Mouse (Mus musculus) myocyte (in vitro differentiated cells): Measurements from ENCODE around the gene Timp2. TPM values are rescaled to one million over a fixed set of nuclear protein-coding genes. Genes with fewer than 3 reads are reported as not detected.

Source experiments
- H3K27me3 ChIP-seq: one replicate; pipeline ENCODE4 v1.6.1; 2011; ENCODE audit not compliant: control insufficient read depth, insufficient read depth, insufficient read length
- H3K36me3 ChIP-seq: one replicate; pipeline ENCODE4 v1.6.1; 2011; ENCODE audit not compliant: control insufficient read depth, insufficient read depth
- H3K4me2 ChIP-seq: one replicate; pipeline ENCODE4 v1.6.1; 2011; ENCODE audit warnings: low read depth, control low read depth
- H3K4me3 ChIP-seq: one replicate; pipeline ENCODE4 v1.5.1; 2011; ENCODE audit warnings: mild to moderate bottlenecking, control low read depth, moderate library complexity
- H3K79me2 ChIP-seq: one replicate; pipeline ENCODE4 v1.6.1; 2011; ENCODE audit not compliant: control insufficient read depth, insufficient read depth
- H3ac ChIP-seq: one replicate; pipeline ENCODE4 v1.6.1; 2011; ENCODE audit not compliant: control insufficient read depth, insufficient read length
- CEBPB ChIP-seq: IDR thresholded peaks from 2 replicates; pipeline ENCODE4 v1.6.1; 2011; ENCODE audit warnings: mild to moderate bottlenecking, moderate library complexity; ENCODE audit not compliant: poor library complexity, insufficient read depth, severe bottlenecking
- E2F4 ChIP-seq: IDR thresholded peaks from one replicate; pipeline ENCODE4 v1.6.1; 2011; ENCODE audit warnings: mild to moderate bottlenecking, control low read depth, moderate library complexity; ENCODE audit not compliant: insufficient read depth
- MAX ChIP-seq: IDR thresholded peaks from one replicate; pipeline ENCODE4 v1.6.1; 2011; ENCODE audit warnings: low read depth, mild to moderate bottlenecking, control low read depth
- MYOD1 ChIP-seq, 3 experiments: IDR thresholded peaks; one replicate each; pipeline ENCODE4 v1.6.1; 2011; ENCODE audit warnings: control low read depth in 2 of 3, low read depth in 2 of 3, mild to moderate bottlenecking in 2 of 3, moderate library complexity in 1 of 3; ENCODE audit not compliant: insufficient read length in 2 of 3, control insufficient read depth in 1 of 3
- MYOG ChIP-seq, 3 experiments: IDR thresholded peaks; one replicate each; pipeline ENCODE4 v1.6.1; 2011; ENCODE audit warnings: control low read depth in 2 of 3, low read depth in 2 of 3, mild to moderate bottlenecking in 2 of 3; ENCODE audit not compliant: insufficient read length in 2 of 3, control insufficient read depth in 1 of 3, insufficient read depth in 1 of 3
- POLR2A ChIP-seq: IDR thresholded peaks from one replicate; pipeline ENCODE4 v1.6.1; 2011; ENCODE audit warnings: low read depth, mild to moderate bottlenecking, control low read depth, moderate library complexity; ENCODE audit not compliant: insufficient read length
- POLR2AphosphoS2 ChIP-seq: IDR thresholded peaks from one replicate; pipeline ENCODE4 v1.6.1; 2011; ENCODE audit warnings: low read depth, control low read depth; ENCODE audit not compliant: insufficient read length
- REST ChIP-seq: IDR thresholded peaks from one replicate; pipeline ENCODE4 v1.6.1; 2011; ENCODE audit warnings: mild to moderate bottlenecking, control low read depth, moderate library complexity; ENCODE audit not compliant: insufficient read depth, insufficient read length
- SRF ChIP-seq: IDR thresholded peaks from one replicate; pipeline ENCODE4 v1.6.1; 2011; ENCODE audit warnings: low read depth; ENCODE audit not compliant: control insufficient read depth, insufficient read length
- TCF12 ChIP-seq: IDR thresholded peaks from one replicate; pipeline ENCODE4 v1.6.1; 2011; ENCODE audit warnings: mild to moderate bottlenecking, control low read depth; ENCODE audit not compliant: poor library complexity, insufficient read depth, severe bottlenecking
- TCF3 ChIP-seq: IDR thresholded peaks from one replicate; pipeline ENCODE4 v1.6.1; 2011; ENCODE audit warnings: low read depth, control low read depth; ENCODE audit not compliant: insufficient read length
- USF1 ChIP-seq: IDR thresholded peaks from one replicate; pipeline ENCODE4 v1.6.1; 2011; ENCODE audit warnings: low read depth, mild to moderate bottlenecking, control low read depth, moderate library complexity
- polyA plus RNA-seq: library from polyadenylated mRNA; unstranded; fragments of >200 nt; fragmentation: generic; extraction: Trizol; gene quantifications from one replicate; pipeline ENCODE4 v1.2.1, GENCODE M21; 2012; ENCODE audit warnings: missing spikeins

Gene Timp2
- polyA plus RNA-seq, 1 experiment, result 321 TPM

GRCm38 (mm10) chr11:118371876-118372275 lies 16.3 kb upstream of the Timp2 start:
- H3K4me2 ChIP-seq, result no peak overlapping the region
- H3K79me2 ChIP-seq, result no peaks in the 10 kb centered on the region
- no peak overlapping the region for H3ac ChIP-seq
- H3K4me3 ChIP-seq, result no peak overlapping the region
- H3K36me3 ChIP-seq, result no peaks in the 10 kb centered on the region
- TF ChIP-seq MAX (no peak), SRF (no peak), MYOD1 (IDR thresholded peaks at IDR 0.05; ENCODE audit: control insufficient read depth in 1 of 3, insufficient read length in 2 of 3, low read depth in 2 of 3) (no peak), CEBPB (no peak), POLR2A (no peak), TCF12 (no peak), USF1 (no peak), TCF3 (no peak), REST (no peak), POLR2AphosphoS2 (no peak), MYOG (IDR thresholded peaks at IDR 0.05; ENCODE audit: control insufficient read depth in 1 of 3, insufficient read depth in 1 of 3, insufficient read length in 2 of 3, low read depth in 2 of 3) (no peak), E2F4 (no peak)
- H3K27me3 ChIP-seq, result no peaks in the 10 kb centered on the region

DNA sequence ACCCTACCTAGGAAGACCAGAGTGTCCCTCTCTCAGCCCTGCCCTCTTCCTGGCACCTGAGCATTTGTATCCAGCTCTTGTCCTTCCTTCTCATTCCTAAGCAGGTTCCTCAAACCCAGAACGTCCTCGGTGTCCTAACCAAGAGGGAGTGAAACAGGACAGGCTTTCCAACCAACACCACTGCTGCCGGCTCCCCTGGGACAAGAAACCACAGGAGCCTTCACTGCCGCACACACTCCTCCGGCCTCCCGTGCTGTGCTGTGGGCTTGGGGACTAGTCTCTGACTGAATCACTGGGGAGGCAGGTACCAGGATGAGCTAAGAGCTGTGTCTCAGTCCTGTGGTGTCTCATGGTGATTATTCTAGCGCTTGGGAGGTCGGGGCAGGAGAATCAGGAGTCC lies 14.1 kb upstream of the Timp2 start:
- H3K79me2 ChIP-seq, result no peaks in the 10 kb centered on the region
- no peaks in the 10 kb centered on the region for H3K27me3 ChIP-seq
- no peaks in the 10 kb centered on the region for H3K36me3 ChIP-seq
- H3K4me3 ChIP-seq, result no peak overlapping the region
- no peak for TF ChIP-seq MYOG (IDR thresholded peaks at IDR 0.05; ENCODE audit: control insufficient read depth in 1 of 3, insufficient read depth in 1 of 3, insufficient read length in 2 of 3, low read depth in 2 of 3)
- no peak for TF ChIP-seq POLR2AphosphoS2
- no peak for TF ChIP-seq REST
- no peak for TF ChIP-seq TCF3
- TF ChIP-seq TCF12, result no peak
- TF ChIP-seq SRF, result no peak
- TF ChIP-seq USF1, result no peak
- H3ac ChIP-seq, result no peak overlapping the region
- H3K4me2 ChIP-seq, result peak overlapping the region; percentile 3

GRCm38 (mm10) chr11:118369251-118369650 lies 13.7 kb upstream of the Timp2 start:
- Histone ChIP-seq H3K36me3 (no peaks in the 10 kb centered on the region), H3K79me2 (no peaks in the 10 kb centered on the region), H3K4me2 (peak overlapping the region; percentile 3), H3K4me3 (no peak overlapping the region), H3K27me3 (no peaks in the 10 kb centered on the region), H3ac (no peak overlapping the region)
- TF ChIP-seq MAX (no peak), MYOD1 (IDR thresholded peaks at IDR 0.05; ENCODE audit: control insufficient read depth in 1 of 3, insufficient read length in 2 of 3, low read depth in 2 of 3) (no peak), POLR2A (no peak), TCF12 (no peak), MYOG (IDR thresholded peaks at IDR 0.05; ENCODE audit: control insufficient read depth in 1 of 3, insufficient read depth in 1 of 3, insufficient read length in 2 of 3, low read depth in 2 of 3) (no peak), SRF (no peak)

DNA sequence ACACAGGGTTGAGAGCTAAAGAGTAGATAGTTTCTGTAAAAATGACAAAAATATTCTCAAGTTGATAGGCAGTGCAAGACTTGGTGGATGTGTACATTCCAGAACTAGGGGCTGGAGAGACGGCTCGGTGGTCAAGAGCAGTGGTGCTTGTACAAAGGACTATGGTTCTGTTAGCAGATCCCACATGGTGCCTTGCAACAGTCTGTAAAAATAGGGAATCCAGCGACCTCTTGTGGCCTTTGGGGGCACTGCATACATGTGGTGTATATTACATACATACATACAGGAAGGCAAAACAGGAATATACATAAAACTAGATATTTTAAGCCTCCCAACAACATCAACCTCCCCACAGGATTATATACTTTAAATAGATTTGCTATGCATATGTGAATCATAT lies 12.8 kb upstream of the Timp2 start:
- no peak overlapping the region for H3ac ChIP-seq
- H3K4me2 ChIP-seq, result no peak overlapping the region
- TF ChIP-seq POLR2A, result no peak
- no peak for TF ChIP-seq MYOD1 (IDR thresholded peaks at IDR 0.05; ENCODE audit: control insufficient read depth in 1 of 3, insufficient read length in 2 of 3, low read depth in 2 of 3)
- TF ChIP-seq MAX, result no peak
- no peak for TF ChIP-seq MYOG (IDR thresholded peaks at IDR 0.05; ENCODE audit: control insufficient read depth in 1 of 3, insufficient read depth in 1 of 3, insufficient read length in 2 of 3, low read depth in 2 of 3)
- H3K27me3 ChIP-seq, result no peaks in the 10 kb centered on the region
- H3K36me3 ChIP-seq, result no peaks in the 10 kb centered on the region
- no peak overlapping the region for H3K4me3 ChIP-seq
- no peaks in the 10 kb centered on the region for H3K79me2 ChIP-seq

GRCm38 (mm10) chr11:118366559-118366958 lies 11.0 kb upstream of the Timp2 start:
- Histone ChIP-seq H3K79me2 (no peaks in the 10 kb centered on the region), H3K4me3 (no peak overlapping the region), H3K27me3 (no peaks in the 10 kb centered on the region), H3ac (no peak overlapping the region), H3K4me2 (peak overlapping the region; percentile 75), H3K36me3 (no peaks in the 10 kb centered on the region)
- TF ChIP-seq MYOD1 (IDR thresholded peaks at IDR 0.05; ENCODE audit: control insufficient read depth in 1 of 3, insufficient read length in 2 of 3, low read depth in 2 of 3), result no peak
- no peak for TF ChIP-seq MYOG (IDR thresholded peaks at IDR 0.05; ENCODE audit: control insufficient read depth in 1 of 3, insufficient read depth in 1 of 3, insufficient read length in 2 of 3, low read depth in 2 of 3)
- TF ChIP-seq POLR2A, result no peak
- TF ChIP-seq MAX, result no peak
- no peak for TF ChIP-seq TCF3

DNA sequence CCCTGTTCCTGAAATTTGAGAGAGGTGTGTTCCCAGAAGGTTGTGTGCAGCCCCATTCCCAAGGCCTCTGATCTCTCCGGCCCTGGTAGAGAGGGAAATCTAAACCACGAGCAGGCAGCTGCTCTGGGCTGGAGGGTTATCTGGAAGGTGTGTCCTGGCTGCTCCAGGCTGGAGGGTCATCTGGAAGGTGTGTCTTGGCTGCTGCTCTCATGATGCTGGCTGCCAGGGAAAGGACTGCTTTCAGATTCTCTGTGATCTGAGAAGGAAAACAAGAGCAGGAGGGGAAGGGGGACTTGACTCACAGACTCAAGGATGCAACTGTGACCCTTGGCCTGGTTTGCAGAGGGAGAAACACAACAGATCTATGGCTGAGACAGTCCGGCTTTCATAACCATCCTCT lies 10.6 kb upstream of the Timp2 start:
- peak overlapping the region; percentile 75 for H3K4me2 ChIP-seq
- H3ac ChIP-seq, result no peak overlapping the region
- no peaks in the 10 kb centered on the region for H3K36me3 ChIP-seq
- no peak overlapping the region for H3K4me3 ChIP-seq
- H3K27me3 ChIP-seq, result no peaks in the 10 kb centered on the region
- no peaks in the 10 kb centered on the region for H3K79me2 ChIP-seq
- no peak for TF ChIP-seq E2F4
- no peak for TF ChIP-seq USF1
- TF ChIP-seq TCF12, result peak; percentile 62
- no peak for TF ChIP-seq POLR2AphosphoS2
- no peak for TF ChIP-seq SRF
- TF ChIP-seq POLR2A, result no peak
- no peak for TF ChIP-seq REST
- peak; percentile 55 to 95 (median 61) for TF ChIP-seq MYOG (IDR thresholded peaks at IDR 0.05; ENCODE audit: control insufficient read depth in 1 of 3, insufficient read depth in 1 of 3, insufficient read length in 2 of 3, low read depth in 2 of 3)
- TF ChIP-seq MYOD1 (IDR thresholded peaks at IDR 0.05; ENCODE audit: control insufficient read depth in 1 of 3, insufficient read length in 2 of 3, low read depth in 2 of 3), result peak in 2 of 3 experiments; percentile 67 to 94
- peak; percentile 2 for TF ChIP-seq TCF3
